Mouse (Mus musculus): ENCODE results near the gene Cdh13. TPM values are rescaled to one million over a fixed set of nuclear protein-coding genes. Genes with fewer than 3 reads are reported as not detected.

Gene Cdh13
- polyA plus RNA-seq, 1 experiment from 2014 or later = 101 TPM

- no peak overlapping the region for H3K27ac ChIP-seq (ENCODE audit: low read depth, low read length)
- no peaks in the 10 kb centered on the region for H3K36me3 ChIP-seq (ENCODE audit: control insufficient read depth, insufficient read depth, low read length)
- WGBS = 53% methylated on average over 4 of the region's 4 CpGs
- DNase-seq (ENCODE audit: low spot score) (no peak), ATAC-seq (no peak)
- H3K27me3 ChIP-seq (replicated peaks; ENCODE audit: control insufficient read depth, insufficient read depth, low read length) = no peaks in the 10 kb centered on the region
- H3K4me3 ChIP-seq (ENCODE audit: low read depth, low read length) = no peak overlapping the region
- H3K9ac ChIP-seq (ENCODE audit: low read length) = no peak overlapping the region
- peaks cover 4% of the 10 kb centered on the region; the same call in 1 of the 2 replicates for H3K4me1 ChIP-seq (ENCODE audit: control insufficient read depth, insufficient read depth, low read length)
- no peak overlapping the region for H3K4me2 ChIP-seq (ENCODE audit: low read length)
- H3K9me3 ChIP-seq (replicated peaks; ENCODE audit: control insufficient read depth, low read length) = no peaks in the 10 kb centered on the region
Measured at GRCm38 (mm10) chr8:118410341-118410970, 126.9 kb downstream of the Cdh13 start.

- H3K4me3 ChIP-seq (ENCODE audit: low read depth, low read length) = no peak overlapping the region
- DNase-seq (ENCODE audit: low spot score) = peak; percentile 79
- no peak overlapping the region; the same call in 1 of the 2 replicates for H3K4me2 ChIP-seq (ENCODE audit: low read length)
- peaks cover 10% of the 10 kb centered on the region; the same call in 1 of the 2 replicates for H3K4me1 ChIP-seq (ENCODE audit: control insufficient read depth, insufficient read depth, low read length)
- 0 out of 2 replicates have a peak overlapping the region, but pooled peaks have one; percentile 6 for H3K9ac ChIP-seq (ENCODE audit: low read length)
- H3K36me3 ChIP-seq (ENCODE audit: control insufficient read depth, insufficient read depth, low read length) = no peaks in the 10 kb centered on the region
- 34% methylated on average over 7 of the region's 7 CpGs for WGBS
- peak; percentile 70; the same call in 1 of the 2 replicates for ATAC-seq
- H3K27ac ChIP-seq (ENCODE audit: low read depth, low read length) = peak overlapping the region; percentile 67
- no peaks in the 10 kb centered on the region for H3K9me3 ChIP-seq (replicated peaks; ENCODE audit: control insufficient read depth, low read length)
- H3K27me3 ChIP-seq (replicated peaks; ENCODE audit: control insufficient read depth, insufficient read depth, low read length) = no peaks in the 10 kb centered on the region
Measured at GRCm38 (mm10) chr8:118415672-118416071, 132.1 kb downstream of the Cdh13 start.

GRCm38 (mm10) chr8:118416811-118417355, 133.3 kb downstream of the Cdh13 start:
- Histone ChIP-seq H3K4me3 (ENCODE audit: low read depth, low read length) (no peak overlapping the region), H3K27ac (ENCODE audit: low read depth, low read length) (peak overlapping the region; percentile 21; the same call in 1 of the 2 replicates), H3K9me3 (replicated peaks; ENCODE audit: control insufficient read depth, low read length) (no peaks in the 10 kb centered on the region), H3K4me1 (ENCODE audit: control insufficient read depth, insufficient read depth, low read length) (peaks cover 10% of the 10 kb centered on the region; the same call in 1 of the 2 replicates), H3K9ac (ENCODE audit: low read length) (no peak overlapping the region), H3K36me3 (ENCODE audit: control insufficient read depth, insufficient read depth, low read length) (no peaks in the 10 kb centered on the region), H3K4me2 (ENCODE audit: low read length) (no peak overlapping the region), H3K27me3 (replicated peaks; ENCODE audit: control insufficient read depth, insufficient read depth, low read length) (no peaks in the 10 kb centered on the region)
- DNase-seq (ENCODE audit: low spot score) = no peak
- 85% methylated on average over 4 of the region's 4 CpGs for WGBS
- ATAC-seq = no peak

- no peak for ATAC-seq
- no peak for DNase-seq (ENCODE audit: low spot score)
- no peaks in the 10 kb centered on the region for H3K27me3 ChIP-seq (replicated peaks; ENCODE audit: control insufficient read depth, insufficient read depth, low read length)
- no peak overlapping the region for H3K4me3 ChIP-seq (ENCODE audit: low read depth, low read length)
- H3K36me3 ChIP-seq (ENCODE audit: control insufficient read depth, insufficient read depth, low read length) = no peaks in the 10 kb centered on the region
- no peaks in the 10 kb centered on the region for H3K4me1 ChIP-seq (ENCODE audit: control insufficient read depth, insufficient read depth, low read length)
- H3K27ac ChIP-seq (ENCODE audit: low read depth, low read length) = no peak overlapping the region
- 81% methylated on average over 10 of the region's 10 CpGs for WGBS
- H3K9me3 ChIP-seq (replicated peaks; ENCODE audit: control insufficient read depth, low read length) = no peaks in the 10 kb centered on the region
- H3K4me2 ChIP-seq (ENCODE audit: low read length) = no peak overlapping the region
- no peak overlapping the region for H3K9ac ChIP-seq (ENCODE audit: low read length)
Measured at GRCm38 (mm10) chr8:118422624-118423023, 139.1 kb downstream of the Cdh13 start.

GRCm38 (mm10) chr8:118428941-118429340, 145.4 kb downstream of the Cdh13 start:
- no peaks in the 10 kb centered on the region for H3K27me3 ChIP-seq (replicated peaks; ENCODE audit: control insufficient read depth, insufficient read depth, low read length)
- H3K9me3 ChIP-seq (replicated peaks; ENCODE audit: control insufficient read depth, low read length) = no peaks in the 10 kb centered on the region
- H3K4me2 ChIP-seq (ENCODE audit: low read length) = no peak overlapping the region
- H3K4me1 ChIP-seq (ENCODE audit: control insufficient read depth, insufficient read depth, low read length) = no peaks in the 10 kb centered on the region
- no peak overlapping the region for H3K27ac ChIP-seq (ENCODE audit: low read depth, low read length)
- H3K36me3 ChIP-seq (ENCODE audit: control insufficient read depth, insufficient read depth, low read length) = no peaks in the 10 kb centered on the region
- 90% methylated on average over 7 of the region's 7 CpGs for WGBS
- H3K4me3 ChIP-seq (ENCODE audit: low read depth, low read length) = no peak overlapping the region
- DNase-seq (ENCODE audit: low spot score) (no peak), ATAC-seq (no peak)
- H3K9ac ChIP-seq (ENCODE audit: low read length) = no peak overlapping the region

GRCm38 (mm10) chr8:118431731-118432440, 148.4 kb downstream of the Cdh13 start:
- DNase-seq (ENCODE audit: low spot score) (no peak), ATAC-seq (no peak)
- Histone ChIP-seq H3K27me3 (replicated peaks; ENCODE audit: control insufficient read depth, insufficient read depth, low read length) (no peaks in the 10 kb centered on the region), H3K36me3 (ENCODE audit: control insufficient read depth, insufficient read depth, low read length) (no peaks in the 10 kb centered on the region), H3K27ac (ENCODE audit: low read depth, low read length) (no peak overlapping the region), H3K9me3 (replicated peaks; ENCODE audit: control insufficient read depth, low read length) (no peaks in the 10 kb centered on the region), H3K4me2 (ENCODE audit: low read length) (no peak overlapping the region), H3K4me1 (ENCODE audit: control insufficient read depth, insufficient read depth, low read length) (no peaks in the 10 kb centered on the region), H3K4me3 (ENCODE audit: low read depth, low read length) (no peak overlapping the region), H3K9ac (ENCODE audit: low read length) (no peak overlapping the region)
- WGBS = 86% methylated on average over 11 of the region's 11 CpGs

- Histone ChIP-seq H3K4me3 (ENCODE audit: low read depth, low read length) (no peak overlapping the region), H3K4me1 (ENCODE audit: control insufficient read depth, insufficient read depth, low read length) (peaks cover 8% of the 10 kb centered on the region; the same call in 1 of the 2 replicates), H3K9me3 (replicated peaks; ENCODE audit: control insufficient read depth, low read length) (no peaks in the 10 kb centered on the region), H3K9ac (ENCODE audit: low read length) (no peak overlapping the region), H3K27ac (ENCODE audit: low read depth, low read length) (no peak overlapping the region), H3K36me3 (ENCODE audit: control insufficient read depth, insufficient read depth, low read length) (no peaks in the 10 kb centered on the region), H3K4me2 (ENCODE audit: low read length) (no peak overlapping the region), H3K27me3 (replicated peaks; ENCODE audit: control insufficient read depth, insufficient read depth, low read length) (no peaks in the 10 kb centered on the region)
- no peak for DNase-seq (ENCODE audit: low spot score)
- no peak for ATAC-seq
- 80% methylated on average over 3 of the region's 3 CpGs for whole genome bisulfite sequencing
Measured at GRCm38 (mm10) chr8:118433553-118434180, 150.1 kb downstream of the Cdh13 start.

- peak overlapping the region; percentile 33; the same call in 1 of the 2 replicates for H3K27ac ChIP-seq (ENCODE audit: low read depth, low read length)
- no peaks in the 10 kb centered on the region for H3K9me3 ChIP-seq (replicated peaks; ENCODE audit: control insufficient read depth, low read length)
- H3K27me3 ChIP-seq (replicated peaks; ENCODE audit: control insufficient read depth, insufficient read depth, low read length) = no peaks in the 10 kb centered on the region
- DNase-seq (ENCODE audit: low spot score) (no peak), ATAC-seq (peak; percentile 19; the same call in 1 of the 2 replicates)
- 56% methylated on average over 5 of the region's 5 CpGs for WGBS
- H3K4me1 ChIP-seq (ENCODE audit: control insufficient read depth, insufficient read depth, low read length) = peaks cover 14% of the 10 kb centered on the region
- no peak overlapping the region for H3K4me2 ChIP-seq (ENCODE audit: low read length)
- H3K36me3 ChIP-seq (ENCODE audit: control insufficient read depth, insufficient read depth, low read length) = no peaks in the 10 kb centered on the region
- H3K4me3 ChIP-seq (ENCODE audit: low read depth, low read length) = no peak overlapping the region
- no peak overlapping the region for H3K9ac ChIP-seq (ENCODE audit: low read length)
Measured at GRCm38 (mm10) chr8:118436751-118437150, 153.2 kb downstream of the Cdh13 start.

All from forebrain, embryonic 14.5 days (tissue).